Mouse (Mus musculus) heart, adult 18-20 months (tissue): ENCODE data around the gene Btk. TPM values are rescaled to one million over a fixed set of nuclear protein-coding genes. Genes with fewer than 3 reads are reported as not detected.
"Not testable (repeated sequence)": the region's sequence is repeated elsewhere in the genome, so short reads cannot be mapped to it uniquely, and the experiment has no call there.

Source experiments
- DNase-seq, 2 experiments: peaks; one replicate each; pipeline ENCODE4 v3.0.0; 2021 to 2022; ENCODE audit warnings: mixed read lengths in 1 of 2
- total RNA-seq, 2 experiments: library from RNA; stranded (reverse); gene quantifications; 2 replicates each; pipeline ENCODE4 v1.2.3; 2021

Gene Btk
- total RNA-seq, 2 experiments from 2014 or later = 1.0 to 2.6 TPM

GRCm38 (mm10) chrX:134580528-134581305 is 2.7 kb downstream of the Btk start:
- DNase-seq = no peak

- DNase-seq = no peak
Observed at GRCm38 (mm10) chrX:134577896-134578295, 5.5 kb downstream of the Btk start.

GRCm38 (mm10) chrX:134566536-134567222 is 16.7 kb downstream of the Btk start:
- peak in 1 of 2 experiments; percentile 7 for DNase-seq

GRCm38 (mm10) chrX:134564326-134564725 is 19.0 kb downstream of the Btk start:
- DNase-seq = no peak

GRCm38 (mm10) chrX:134554425-134554824 is 28.9 kb downstream of the Btk start:
- no peak for DNase-seq

GRCm38 (mm10) chrX:134553326-134553725 is 30.0 kb downstream of the Btk start:
- no peak for DNase-seq

- peak; percentile 7 to 65 for DNase-seq
Observed at GRCm38 (mm10) chrX:134550903-134551302, 32.5 kb downstream of the Btk start.

GRCm38 (mm10) chrX:134547330-134547729 is 36.0 kb downstream of the Btk start:
- no peak for DNase-seq

- DNase-seq = no peak
Observed at GRCm38 (mm10) chrX:134541955-134542308, 41.4 kb downstream of the Btk start.

- peak; percentile 63 to 76 for DNase-seq
Observed at GRCm38 (mm10) chrX:134541145-134541954, 42.0 kb downstream of the Btk start, which contains the start of gene Timm8a1. Timm8a1 (minus strand) TSS chrX:134541865.

- DNase-seq = no peak
Observed at GRCm38 (mm10) chrX:134540414-134541135, 42.8 kb downstream of the Btk start.

- DNase-seq = not testable (repeated sequence)
Observed at GRCm38 (mm10) chrX:134539795-134540194, 43.6 kb downstream of the Btk start.

GRCm38 (mm10) chrX:134533346-134533745 is 50.0 kb downstream of the Btk start:
- DNase-seq = no peak

GRCm38 (mm10) chrX:134525260-134525659 is 58.1 kb downstream of the Btk start:
- no peak for DNase-seq

GRCm38 (mm10) chrX:134523772-134524171 is 59.6 kb downstream of the Btk start:
- no peak for DNase-seq

GRCm38 (mm10) chrX:134509473-134509872 is 73.9 kb downstream of the Btk start:
- no peak for DNase-seq

GRCm38 (mm10) chrX:134507977-134508376 is 75.4 kb downstream of the Btk start:
- no peak for DNase-seq

GRCm38 (mm10) chrX:134500651-134501050 is 82.7 kb downstream of the Btk start:
- peak in 1 of 2 experiments; percentile 5 for DNase-seq
